10 mouse cellular contexts compared by ENCODE assay signal in genomic region chr10:81546332-81546731, GRCm38 (mm10). TPM values are rescaled to one million over a fixed set of nuclear protein-coding genes. Genes with fewer than 3 reads are reported as not detected.
DNase-seq lines count a peak whose midpoint lies in the region; ATAC-seq and TF ChIP-seq lines count a peak whose summit lies in the region.
"Had no signal": no experiment of that assay in that cellular context is flagged by ENCODE, and none has a peak within 500 bp of the region (broad histone marks: within the 10 kb centered on the region; RNA-seq: fewer than 3 reads in every experiment).

No protein-coding gene starts in this region.

- no peak for TF ChIP-seq POLR2A in lung, adult 2 months (IDR thresholded peaks at IDR 0.05; ENCODE audit: borderline replicate concordance, extremely low read depth, low read depth, low read length)
- TF ChIP-seq POLR2A in small intestine, adult 2 months (IDR thresholded peaks at IDR 0.05; ENCODE audit: low read depth, low read length): 0 out of 2 replicates have a peak, but pooled peaks have one; percentile 30

- no peak for TF ChIP-seq CTCF in lung, embryonic 14.5 days (IDR thresholded peaks at IDR 0.05; ENCODE audit: low read depth)
- no peak for TF ChIP-seq CTCF in lung, adult 2 months (IDR thresholded peaks at IDR 0.05; ENCODE audit: insufficient read depth, low read length)
- no peak for TF ChIP-seq CTCF in small intestine, adult 2 months (IDR thresholded peaks at IDR 0.05; ENCODE audit: extremely low read depth, insufficient read length, insufficient replicate concordance, low read depth, low read length)
- no peak for TF ChIP-seq CTCF in hindbrain, postnatal 0 days (IDR thresholded peaks at IDR 0.05; ENCODE audit: low read depth)

- H3K4me2 ChIP-seq in lung, embryonic 14.5 days: no peak overlapping the region
- no peak overlapping the region for H3K4me2 ChIP-seq in hindbrain, postnatal 0 days (ENCODE audit: low read depth, low read length)

- H3K9me3 ChIP-seq in erythroblast, embryonic 14.5 days (ENCODE audit: control insufficient read depth, low read length): no peaks in the 10 kb centered on the region
- H3K9me3 ChIP-seq in lung, embryonic 14.5 days (ENCODE audit: low read depth, low read length): no peaks in the 10 kb centered on the region
- no peaks in the 10 kb centered on the region for H3K9me3 ChIP-seq in hindbrain, postnatal 0 days (ENCODE audit: low read length)

- H3K36me3 ChIP-seq in erythroblast, embryonic 14.5 days (ENCODE audit: control insufficient read depth): peaks cover 20% of the 10 kb centered on the region
- peaks cover 7% of the 10 kb centered on the region; the same call in 1 of the 2 replicates for H3K36me3 ChIP-seq in lung, embryonic 14.5 days (ENCODE audit: insufficient read depth)
- H3K36me3 ChIP-seq in small intestine, adult 2 months (ENCODE audit: control insufficient read depth, insufficient read depth, low read length): peaks cover 12% of the 10 kb centered on the region
- H3K36me3 ChIP-seq in hindbrain, postnatal 0 days (ENCODE audit: insufficient read depth, low read length): no peaks in the 10 kb centered on the region

- peak overlapping the region; percentile 62 for H3K27ac ChIP-seq in lung, embryonic 14.5 days (ENCODE audit: low read depth)
- H3K27ac ChIP-seq in small intestine, adult 2 months (ENCODE audit: insufficient read depth, low read depth, low read length): peak overlapping the region; percentile 99
- H3K27ac ChIP-seq in hindbrain, postnatal 0 days: no peak overlapping the region

- peaks cover 72% of the 10 kb centered on the region for H3K4me1 ChIP-seq in erythroblast, embryonic 14.5 days (ENCODE audit: control insufficient read depth)
- 0 out of 2 replicates have a peak, but pooled peaks cover 8% of the 10 kb centered on the region for H3K4me1 ChIP-seq in lung, embryonic 14.5 days (ENCODE audit: insufficient read depth)
- peaks cover 26% of the 10 kb centered on the region for H3K4me1 ChIP-seq in lung, adult 2 months (ENCODE audit: control insufficient read depth, insufficient read depth, low read length)
- H3K4me1 ChIP-seq in small intestine, adult 2 months (ENCODE audit: control insufficient read depth, insufficient read depth, insufficient read length, low read length): peaks cover 29% of the 10 kb centered on the region
- H3K4me1 ChIP-seq in hindbrain, postnatal 0 days (ENCODE audit: insufficient read depth, low read length): peaks cover 17% of the 10 kb centered on the region

- peak overlapping the region; percentile 70 for H3K4me3 ChIP-seq in erythroblast, embryonic 14.5 days (replicated peaks)
- no peak overlapping the region for H3K4me3 ChIP-seq in lung, embryonic 14.5 days (ENCODE audit: low read depth, low read length)
- H3K4me3 ChIP-seq in lung, adult 2 months (replicated peaks; ENCODE audit: extremely low read depth, low read depth, low read length): no peak overlapping the region
- peak overlapping the region; percentile 27 for H3K4me3 ChIP-seq in small intestine, adult 2 months (ENCODE audit: low read depth, low read length)
- H3K4me3 ChIP-seq in hindbrain, postnatal 0 days (ENCODE audit: low read length): no peak overlapping the region

- WGBS in lung, embryonic 14.5 days: 63% methylated on average over 5 of the region's 5 CpGs
- WGBS in lung, adult 2 months: 77% methylated on average over 5 of the region's 5 CpGs
- 46% methylated on average over 5 of the region's 5 CpGs for WGBS in large intestine, adult 2 months
- WGBS in small intestine, adult 2 months: 40% methylated on average over 5 of the region's 5 CpGs
- WGBS in hindbrain, postnatal 0 days: 80% methylated on average over 5 of the region's 5 CpGs

- no peak overlapping the region for H3K9ac ChIP-seq in lung, embryonic 14.5 days
- H3K9ac ChIP-seq in hindbrain, postnatal 0 days (replicated peaks; ENCODE audit: low read length): no peak overlapping the region

- H3K27me3 ChIP-seq in erythroblast, embryonic 14.5 days (ENCODE audit: control insufficient read depth): no peaks in the 10 kb centered on the region
- no peaks in the 10 kb centered on the region for H3K27me3 ChIP-seq in lung, embryonic 14.5 days (ENCODE audit: insufficient read depth, low read length)
- H3K27me3 ChIP-seq in small intestine, adult 2 months (ENCODE audit: control insufficient read depth, insufficient read depth, low read length): no peaks in the 10 kb centered on the region
- no peaks in the 10 kb centered on the region for H3K27me3 ChIP-seq in hindbrain, postnatal 0 days (ENCODE audit: insufficient read depth, low read length)

- DNase-seq in lung, embryonic 14.5 days: no peak
- DNase-seq in lung, adult 2 months: no peak
- DNase-seq in large intestine, adult 2 months (ENCODE audit: low read depth, low spot score): peak; percentile 65
- DNase-seq in embryo, embryonic 10.5 days (ENCODE audit: low spot score): no peak
- DNase-seq in hindbrain, postnatal 0 days (ENCODE audit: low spot score): no peak
- DNase-seq: adrenal gland, postnatal 25 days; cerebellum, postnatal 36 days had no signal

- ATAC-seq in erythroblast, adult 5-6 weeks (replicated peaks; ENCODE audit: low FRiP score, poor library complexity, severe bottlenecking): no peak
- ATAC-seq in lung, embryonic 14.5 days (ENCODE audit: insufficient read depth): no peak
- ATAC-seq in hindbrain, postnatal 0 days: no peak

RNA-seq across cellular contexts. Expression of gene Gna11, which starts 1.3 kb away (rescaled TPM):
- 1.2 and 1.5 TPM in 2 replicates for polyA plus RNA-seq in erythroblast, embryonic 14.5 days (2012)
- total RNA-seq in erythroblast, adult 5-6 weeks (2015; ENCODE audit: low replicate concordance): 1.9 and 2.1 TPM in 2 replicates
- total RNA-seq in erythroblast, adult 5-6 weeks (2017; ENCODE audit: low replicate concordance): 5.9 and 10.9 TPM in 2 replicates
- polyA plus RNA-seq in lung, embryonic 14.5 days (2014; fragmentation: Nextera tagmentation; extraction: Ambion mirVana): 81.2 and 88.2 TPM in 2 replicates
- 114 and 117 TPM in 2 replicates for polyA plus RNA-seq in lung, adult 2 months (2012; rRNA removed)
- polyA plus RNA-seq in large intestine, adult 2 months (2012; rRNA removed): 402 and 684 TPM in 2 replicates
- polyA plus RNA-seq in small intestine, adult 2 months (2012; rRNA removed): 318 and 828 TPM in 2 replicates
- total RNA-seq in hindbrain, postnatal 0 days (2014; rRNA removed): 121 and 139 TPM in 2 replicates
- polyA plus RNA-seq in hindbrain, postnatal 0 days (2015; fragmentation: Nextera tagmentation; extraction: Ambion mirVana): 95.6 and 105 TPM in 2 replicates

RNA-seq across cellular contexts. Expression of gene Aes, which starts 13.0 kb away (rescaled TPM):
- 152 and 158 TPM in 2 replicates for polyA plus RNA-seq in erythroblast, embryonic 14.5 days (2012)
- 68.5 and 77.8 TPM in 2 replicates for total RNA-seq in erythroblast, adult 5-6 weeks (2015; ENCODE audit: low replicate concordance)
- total RNA-seq in erythroblast, adult 5-6 weeks (2017; ENCODE audit: low replicate concordance): 31.4 and 81.9 TPM in 2 replicates
- 360 and 404 TPM in 2 replicates for polyA plus RNA-seq in lung, embryonic 14.5 days (2014; fragmentation: Nextera tagmentation; extraction: Ambion mirVana)
- 1,275 and 1,423 TPM in 2 replicates for polyA plus RNA-seq in lung, adult 2 months (2012; rRNA removed)
- polyA plus RNA-seq in large intestine, adult 2 months (2012; rRNA removed): 1,252 and 1,560 TPM in 2 replicates
- polyA plus RNA-seq in small intestine, adult 2 months (2012; rRNA removed): 1,054 and 3,003 TPM in 2 replicates
- 611 and 635 TPM in 2 replicates for total RNA-seq in hindbrain, postnatal 0 days (2014; rRNA removed)
- 803 and 834 TPM in 2 replicates for polyA plus RNA-seq in hindbrain, postnatal 0 days (2015; fragmentation: Nextera tagmentation; extraction: Ambion mirVana)

RNA-seq across cellular contexts. Expression of gene Gna15, which starts 22.3 kb away (rescaled TPM):
- polyA plus RNA-seq in erythroblast, embryonic 14.5 days (2012): 0.14 and 0.24 TPM in 2 replicates
- 2.1 and 12.1 TPM in 2 replicates for total RNA-seq in erythroblast, adult 5-6 weeks (2015; ENCODE audit: low replicate concordance)
- total RNA-seq in erythroblast, adult 5-6 weeks (2017; ENCODE audit: low replicate concordance): 6.3 and 14.8 TPM in 2 replicates
- 1.1 and 1.7 TPM in 2 replicates for polyA plus RNA-seq in lung, embryonic 14.5 days (2014; fragmentation: Nextera tagmentation; extraction: Ambion mirVana)
- 8.5 and 9.5 TPM in 2 replicates for polyA plus RNA-seq in lung, adult 2 months (2012; rRNA removed)
- polyA plus RNA-seq in large intestine, adult 2 months (2012; rRNA removed): 1.6 and 2.3 TPM in 2 replicates
- 1.5 and 3.0 TPM in 2 replicates for polyA plus RNA-seq in small intestine, adult 2 months (2012; rRNA removed)
- 2.5 and 9.8 TPM in 2 replicates for total RNA-seq in hindbrain, postnatal 0 days (2014; rRNA removed)
- 1.2 and 1.9 TPM in 2 replicates for polyA plus RNA-seq in hindbrain, postnatal 0 days (2015; fragmentation: Nextera tagmentation; extraction: Ambion mirVana)

RNA-seq across cellular contexts. Expression of gene Tle2, which starts 28.0 kb away (rescaled TPM):
- 0.09 and 0.10 TPM in 2 replicates for polyA plus RNA-seq in erythroblast, embryonic 14.5 days (2012)
- not detected in 2 replicates for total RNA-seq in erythroblast, adult 5-6 weeks (2015; ENCODE audit: low replicate concordance)
- total RNA-seq in erythroblast, adult 5-6 weeks (2017; ENCODE audit: low replicate concordance): not detected in 2 replicates
- polyA plus RNA-seq in lung, embryonic 14.5 days (2014; fragmentation: Nextera tagmentation; extraction: Ambion mirVana): 27.5 and 32.5 TPM in 2 replicates
- 164 and 218 TPM in 2 replicates for polyA plus RNA-seq in lung, adult 2 months (2012; rRNA removed)
- polyA plus RNA-seq in large intestine, adult 2 months (2012; rRNA removed): 11.3 and 13.5 TPM in 2 replicates
- 17.8 and 20.4 TPM in 2 replicates for polyA plus RNA-seq in small intestine, adult 2 months (2012; rRNA removed)
- total RNA-seq in hindbrain, postnatal 0 days (2014; rRNA removed): 28.8 and 41.8 TPM in 2 replicates
- polyA plus RNA-seq in hindbrain, postnatal 0 days (2015; fragmentation: Nextera tagmentation; extraction: Ambion mirVana): 43.7 and 45.5 TPM in 2 replicates

RNA-seq across cellular contexts. Expression of gene S1pr4, which starts 46.4 kb away (rescaled TPM):
- polyA plus RNA-seq in erythroblast, embryonic 14.5 days (2012): 0.04 and 0.05 TPM in 2 replicates
- total RNA-seq in erythroblast, adult 5-6 weeks (2015; ENCODE audit: low replicate concordance): 2.9 and 4.6 TPM in 2 replicates
- 2.1 and 6.0 TPM in 2 replicates for total RNA-seq in erythroblast, adult 5-6 weeks (2017; ENCODE audit: low replicate concordance)
- 1.3 and 1.7 TPM in 2 replicates for polyA plus RNA-seq in lung, embryonic 14.5 days (2014; fragmentation: Nextera tagmentation; extraction: Ambion mirVana)
- 40.3 and 47.5 TPM in 2 replicates for polyA plus RNA-seq in lung, adult 2 months (2012; rRNA removed)
- 4.4 and 4.8 TPM in 2 replicates for polyA plus RNA-seq in large intestine, adult 2 months (2012; rRNA removed)
- 4.0 and 5.6 TPM in 2 replicates for polyA plus RNA-seq in small intestine, adult 2 months (2012; rRNA removed)
- total RNA-seq in hindbrain, postnatal 0 days (2014; rRNA removed): 0.40 and 1.3 TPM in 2 replicates
- 0.38 and 0.40 TPM in 2 replicates for polyA plus RNA-seq in hindbrain, postnatal 0 days (2015; fragmentation: Nextera tagmentation; extraction: Ambion mirVana)

Comparison
In these comparisons a context has a peak if more than half of its experiments do, and no peak if none do; other contexts are left out.
1. H3K4me3 ChIP-seq: peak in erythroblast, embryonic 14.5 days (single experiment) and small intestine, adult 2 months (single experiment); none in lung, embryonic 14.5 days (single experiment), lung, adult 2 months (single experiment) and hindbrain, postnatal 0 days (single experiment).
2. RNA of gene Gna11, which starts 1.3 kb away (polyA plus RNA-seq): 318 to 828 TPM in small intestine, adult 2 months, 402 to 684 TPM in large intestine, adult 2 months, 114 to 117 TPM in lung, adult 2 months, 95.6 to 105 TPM in hindbrain, postnatal 0 days and 81.2 to 88.2 TPM in lung, embryonic 14.5 days; 1.2 to 1.5 TPM in erythroblast, embryonic 14.5 days; every median in the first group is over 10 times any median in the second.